Mouse (Mus musculus): ENCODE data around the gene Armh1.

GRCm38 (mm10) chr4:117277687-117278086 lies 25.8 kb upstream of the Armh1 start:
- TF ChIP-seq CTCF (IDR thresholded peaks at IDR 0.05; ENCODE audit: control insufficient read depth, insufficient read depth, insufficient read length) (no peak), MYOG (IDR thresholded peaks at IDR 0.05; ENCODE audit: control insufficient read depth, extremely low read depth, insufficient read length) (no peak), MAX (IDR thresholded peaks at IDR 0.05) (no peak), USF1 (IDR thresholded peaks at IDR 0.05; ENCODE audit: low read depth) (no peak), FOSL1 (IDR thresholded peaks at IDR 0.05; ENCODE audit: insufficient read depth, low read length, poor library complexity, severe bottlenecking) (no peak), MYOD1 (IDR thresholded peaks at IDR 0.05; ENCODE audit: control insufficient read depth, insufficient read length, low read depth) (no peak), CEBPB (IDR thresholded peaks at IDR 0.05; ENCODE audit: low read depth) (no peak)
